Mouse (Mus musculus): ENCODE measurements around the gene Mapk10. TPM values are rescaled to one million over a fixed set of nuclear protein-coding genes. Genes with fewer than 3 reads are reported as not detected.
"Not testable (repeated sequence)": the region's sequence is repeated elsewhere in the genome, so short reads cannot be mapped to it uniquely, and the experiment has no call there.

Mapk10 gene
- polyA plus RNA-seq, 1 experiment: 0.58 TPM

DNA sequence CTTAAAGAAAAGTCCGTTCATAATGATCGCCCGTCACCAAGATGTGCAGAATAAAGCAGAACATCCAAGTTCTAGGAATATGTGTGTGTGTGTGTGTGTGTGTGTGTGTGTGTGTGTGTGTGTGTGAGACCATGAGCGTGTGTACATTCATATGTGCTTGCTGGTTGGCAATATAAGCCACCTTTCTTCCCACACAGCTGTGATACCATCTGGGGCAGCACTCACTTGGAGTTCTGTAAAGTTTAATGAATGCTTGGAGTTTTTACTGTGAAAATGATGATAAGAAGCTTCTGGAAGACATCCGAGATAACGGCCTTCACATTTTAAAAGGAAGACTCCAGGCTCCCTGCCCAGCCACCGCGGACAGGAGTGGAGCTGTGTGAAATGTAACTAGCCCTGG is 264.5 kb downstream of the Mapk10 start:
- H3K27me3 ChIP-seq (ENCODE audit: control insufficient read depth, insufficient read depth, low read length): no peaks in the 10 kb centered on the region

DNA sequence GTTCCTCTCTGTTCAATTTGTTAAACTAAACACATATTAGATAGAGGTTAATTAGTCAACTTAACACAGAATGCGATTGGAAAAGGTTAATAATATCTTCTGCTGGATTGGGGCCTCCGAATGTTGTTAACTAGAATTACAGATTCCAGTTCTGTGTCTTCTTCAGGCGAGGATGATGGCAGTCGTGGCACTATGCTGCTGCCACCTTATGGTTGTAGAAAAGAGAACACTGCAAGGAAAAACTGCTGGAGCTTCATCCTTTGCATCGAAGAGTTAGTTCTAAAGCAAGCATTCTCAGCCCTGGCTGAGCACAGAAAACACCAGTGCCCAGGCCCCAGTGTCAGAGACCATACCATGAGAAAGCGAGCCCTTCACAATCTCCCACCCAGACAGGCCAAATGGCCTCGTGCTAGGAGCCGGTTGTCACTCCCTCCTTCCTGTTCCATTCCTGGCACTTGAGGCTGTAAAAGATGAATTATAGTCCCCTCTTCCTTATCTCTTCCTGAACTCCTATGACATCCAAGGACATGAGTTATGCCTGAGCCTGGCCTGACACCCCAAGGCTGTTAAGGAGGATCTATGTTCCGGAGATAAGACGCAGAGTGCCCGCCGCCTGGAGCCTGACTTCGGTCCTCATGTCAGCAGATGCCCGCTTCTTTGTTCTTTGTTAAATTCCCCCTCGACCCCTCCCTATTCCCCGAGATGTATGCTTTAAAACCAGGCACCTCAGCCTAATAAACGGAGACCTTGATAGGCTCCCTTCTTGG is 267.1 kb downstream of the Mapk10 start:
- H3K27ac ChIP-seq (ENCODE audit: control insufficient read depth, insufficient read depth, low read length): not testable (repeated sequence)
- 85% methylated on average over 17 of the region's 17 CpGs for WGBS

More for the DNA sequence above, 264.5 kb downstream of the Mapk10 start:
- Histone ChIP-seq H3K36me3 (ENCODE audit: control insufficient read depth, insufficient read depth, low read length) (no peaks in the 10 kb centered on the region), H3K27ac (ENCODE audit: control insufficient read depth, insufficient read depth, low read length) (no peak overlapping the region), H3K4me3 (ENCODE audit: control insufficient read depth, insufficient read depth, low read length) (no peak overlapping the region), H3K4me1 (replicated peaks; ENCODE audit: control insufficient read depth, insufficient read depth, low read length) (no peaks in the 10 kb centered on the region)
- no peak for TF ChIP-seq POLR2A (IDR thresholded peaks at IDR 0.05; ENCODE audit: control insufficient read depth, extremely low read depth, insufficient read depth, low read length, poor library complexity)
- TF ChIP-seq CTCF (IDR thresholded peaks at IDR 0.05; ENCODE audit: borderline replicate concordance, control insufficient read depth, extremely low read depth, insufficient read depth, low read length, poor library complexity): no peak
- DNase-seq: no peak
- 92% methylated on average over 8 of the region's 8 CpGs for WGBS

DNA sequence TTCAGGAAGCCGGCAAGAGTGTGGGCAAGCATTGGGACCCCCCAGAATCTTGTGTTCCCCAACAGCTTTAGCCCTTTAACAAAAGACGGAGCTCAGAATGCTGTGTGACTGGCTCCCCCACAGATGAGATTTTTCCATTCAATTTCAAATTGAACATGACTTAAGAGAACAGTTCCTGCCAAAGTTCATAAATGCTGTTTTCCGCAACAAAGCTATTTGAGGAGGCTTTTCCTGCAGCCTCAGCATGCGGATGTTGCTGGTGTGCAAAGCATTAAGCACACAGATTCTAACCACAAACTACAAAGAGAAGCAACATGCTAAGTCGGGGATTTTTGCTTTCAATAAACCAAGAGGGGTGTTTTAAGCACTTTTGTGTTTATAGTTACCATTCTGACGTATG is 281.0 kb downstream of the Mapk10 start:
- Histone ChIP-seq H3K27ac (ENCODE audit: control insufficient read depth, insufficient read depth, low read length) (no peak overlapping the region), H3K4me3 (ENCODE audit: control insufficient read depth, insufficient read depth, low read length) (no peak overlapping the region), H3K36me3 (ENCODE audit: control insufficient read depth, insufficient read depth, low read length) (no peaks in the 10 kb centered on the region), H3K27me3 (ENCODE audit: control insufficient read depth, insufficient read depth, low read length) (no peaks in the 10 kb centered on the region), H3K4me1 (replicated peaks; ENCODE audit: control insufficient read depth, insufficient read depth, low read length) (no peaks in the 10 kb centered on the region)
- 61% methylated on average over 6 of the region's 6 CpGs for WGBS
- no peak for DNase-seq
- no peak for TF ChIP-seq POLR2A (IDR thresholded peaks at IDR 0.05; ENCODE audit: control insufficient read depth, extremely low read depth, insufficient read depth, low read length, poor library complexity)
- TF ChIP-seq CTCF (IDR thresholded peaks at IDR 0.05; ENCODE audit: borderline replicate concordance, control insufficient read depth, extremely low read depth, insufficient read depth, low read length, poor library complexity): no peak

More for the DNA sequence above, 267.1 kb downstream of the Mapk10 start:
- H3K4me1 ChIP-seq (replicated peaks; ENCODE audit: control insufficient read depth, insufficient read depth, low read length); H3K4me3 ChIP-seq (ENCODE audit: control insufficient read depth, insufficient read depth, low read length); H3K27me3 ChIP-seq (ENCODE audit: control insufficient read depth, insufficient read depth, low read length); DNase-seq; H3K36me3 ChIP-seq (ENCODE audit: control insufficient read depth, insufficient read depth, low read length): not testable (repeated sequence)

DNA sequence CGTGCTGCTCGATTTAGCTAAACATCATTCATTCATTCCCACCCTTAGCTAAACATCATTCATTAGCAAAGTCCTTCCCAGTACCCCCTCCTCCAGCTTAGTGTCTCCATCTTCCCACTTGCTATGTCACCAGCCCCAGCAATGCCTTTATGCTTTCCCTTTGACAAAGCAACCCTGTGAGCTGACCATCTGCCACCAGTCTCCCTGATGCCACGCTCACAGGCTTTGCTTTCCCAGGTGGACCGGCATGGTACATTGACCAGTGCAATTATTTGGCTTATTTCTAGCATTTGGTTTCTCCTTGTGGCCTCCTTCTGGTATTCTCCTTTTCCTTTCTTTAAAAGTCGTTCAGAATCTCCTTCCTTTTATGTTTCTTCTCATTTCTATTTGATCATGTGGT is 284.3 kb downstream of the Mapk10 start:
- H3K27ac ChIP-seq (ENCODE audit: control insufficient read depth, insufficient read depth, low read length): no peak overlapping the region
- DNase-seq: no peak
- no peaks in the 10 kb centered on the region for H3K36me3 ChIP-seq (ENCODE audit: control insufficient read depth, insufficient read depth, low read length)
- H3K4me3 ChIP-seq (ENCODE audit: control insufficient read depth, insufficient read depth, low read length): no peak overlapping the region
- TF ChIP-seq CTCF (IDR thresholded peaks at IDR 0.05; ENCODE audit: borderline replicate concordance, control insufficient read depth, extremely low read depth, insufficient read depth, low read length, poor library complexity) (no peak), POLR2A (IDR thresholded peaks at IDR 0.05; ENCODE audit: control insufficient read depth, extremely low read depth, insufficient read depth, low read length, poor library complexity) (no peak)
- H3K4me1 ChIP-seq (replicated peaks; ENCODE audit: control insufficient read depth, insufficient read depth, low read length): no peaks in the 10 kb centered on the region
- WGBS: 88% methylated on average over 5 of the region's 5 CpGs
- H3K27me3 ChIP-seq (ENCODE audit: control insufficient read depth, insufficient read depth, low read length): no peaks in the 10 kb centered on the region

DNA sequence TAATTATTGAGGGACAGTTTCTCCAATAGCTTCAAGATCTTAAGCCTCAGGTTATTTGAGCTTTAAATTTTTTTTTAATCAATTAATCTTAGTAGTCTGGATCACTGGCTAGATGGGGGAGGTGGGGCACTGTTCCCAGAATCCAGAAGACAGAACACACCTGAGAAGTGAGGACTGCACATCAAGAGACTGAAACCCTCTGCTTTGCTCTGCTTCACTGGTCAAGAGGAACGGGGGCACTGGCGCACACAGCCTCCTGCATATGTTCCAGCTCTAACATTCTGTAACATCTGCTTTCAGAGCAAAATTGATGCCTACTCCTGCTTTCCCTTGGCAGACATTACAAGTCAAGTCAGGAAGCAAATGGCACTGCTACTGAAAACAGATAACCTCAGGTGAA is 290.9 kb downstream of the Mapk10 start:
- H3K36me3 ChIP-seq (ENCODE audit: control insufficient read depth, insufficient read depth, low read length): no peaks in the 10 kb centered on the region
- no peaks in the 10 kb centered on the region for H3K4me1 ChIP-seq (replicated peaks; ENCODE audit: control insufficient read depth, insufficient read depth, low read length)
- TF ChIP-seq POLR2A (IDR thresholded peaks at IDR 0.05; ENCODE audit: control insufficient read depth, extremely low read depth, insufficient read depth, low read length, poor library complexity): no peak
- TF ChIP-seq CTCF (IDR thresholded peaks at IDR 0.05; ENCODE audit: borderline replicate concordance, control insufficient read depth, extremely low read depth, insufficient read depth, low read length, poor library complexity): no peak
- DNase-seq: no peak
- 95% methylated on average over 2 of the region's 2 CpGs for WGBS
- H3K27me3 ChIP-seq (ENCODE audit: control insufficient read depth, insufficient read depth, low read length): no peaks in the 10 kb centered on the region
- H3K27ac ChIP-seq (ENCODE audit: control insufficient read depth, insufficient read depth, low read length): no peak overlapping the region
- H3K4me3 ChIP-seq (ENCODE audit: control insufficient read depth, insufficient read depth, low read length): no peak overlapping the region

DNA sequence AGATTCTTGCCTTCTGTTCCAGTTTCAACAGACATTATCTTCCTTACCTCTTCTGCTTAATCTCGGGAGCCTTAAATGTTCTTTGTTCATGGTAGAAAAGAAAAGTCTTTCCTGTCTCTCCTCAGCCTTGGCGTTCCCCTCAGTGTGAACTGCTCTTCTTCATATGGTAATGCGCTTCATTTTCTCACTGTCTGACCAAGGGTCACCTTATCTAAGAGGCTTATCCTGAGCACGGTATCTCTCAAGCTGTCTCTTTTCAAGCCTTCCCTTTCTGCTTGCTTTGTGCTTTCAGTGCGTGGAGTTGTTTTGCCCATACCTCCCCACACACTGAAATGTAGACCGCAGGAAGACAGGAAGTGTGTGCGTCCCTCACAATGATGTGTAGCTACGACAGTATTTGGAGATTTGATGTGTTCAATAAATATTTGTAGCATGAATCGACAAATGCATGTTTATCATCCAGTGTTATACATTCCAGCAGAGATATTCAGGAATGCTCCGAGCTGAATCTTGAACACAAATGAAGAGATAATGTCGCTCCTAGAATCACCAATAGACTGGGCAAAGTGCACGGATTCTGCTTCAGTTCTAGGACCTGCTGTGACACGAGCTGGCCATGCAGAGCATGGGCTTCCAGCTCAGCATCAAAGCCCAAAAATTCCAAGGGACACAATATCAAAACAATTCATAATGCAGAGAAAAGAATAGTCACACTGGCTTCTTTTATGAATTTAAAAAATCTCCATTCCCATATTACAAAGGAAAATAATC is 305.5 kb downstream of the Mapk10 start:
- Histone ChIP-seq H3K4me1 (replicated peaks; ENCODE audit: control insufficient read depth, insufficient read depth, low read length) (no peaks in the 10 kb centered on the region), H3K27me3 (ENCODE audit: control insufficient read depth, insufficient read depth, low read length) (no peaks in the 10 kb centered on the region)
- no peak for DNase-seq

More for the DNA sequence above, 305.5 kb downstream of the Mapk10 start:
- H3K27ac ChIP-seq (ENCODE audit: control insufficient read depth, insufficient read depth, low read length): no peak overlapping the region
- H3K36me3 ChIP-seq (ENCODE audit: control insufficient read depth, insufficient read depth, low read length): no peaks in the 10 kb centered on the region
- WGBS: 71% methylated on average over 13 of the region's 13 CpGs
- H3K4me3 ChIP-seq (ENCODE audit: control insufficient read depth, insufficient read depth, low read length): no peak overlapping the region
- no peak for TF ChIP-seq POLR2A (IDR thresholded peaks at IDR 0.05; ENCODE audit: control insufficient read depth, extremely low read depth, insufficient read depth, low read length, poor library complexity)
- no peak for TF ChIP-seq CTCF (IDR thresholded peaks at IDR 0.05; ENCODE audit: borderline replicate concordance, control insufficient read depth, extremely low read depth, insufficient read depth, low read length, poor library complexity)

Measured in thymus, adult 2 months (tissue).